Mouse (Mus musculus) heart, postnatal 4 days (tissue): ENCODE results near the gene Ift122. TPM values are rescaled to one million over a fixed set of nuclear protein-coding genes. Genes with fewer than 3 reads are reported as not detected.

ENCODE experiments used
- DNase-seq: peaks from one replicate; pipeline ENCODE4 v3.0.0; 2021
- total RNA-seq, 2 experiments: library from RNA; stranded (reverse); gene quantifications; 2 replicates each; pipeline ENCODE4 v1.2.3; 2021

Ift122 gene
- 10 to 100 TPM; 16.3 to 17.6 TPM for total RNA-seq

GRCm38 (mm10) chr6:115853091-115853813 is at the start of gene Ift122, which contains the start of gene Mbd4:
Gene Ift122 (plus strand): TSS chr6:115853470.
Gene Mbd4 (minus strand): TSS chr6:115853371.
- peak; percentile 98 for DNase-seq

- DNase-seq = peak; percentile 89
Observed at GRCm38 (mm10) chr6:115803541-115804382, 49.5 kb upstream of the Ift122 start.

GRCm38 (mm10) chr6:115804432-115805192 is 48.7 kb upstream of the Ift122 start:
- DNase-seq = no peak

GRCm38 (mm10) chr6:115807464-115808195 is 45.6 kb upstream of the Ift122 start:
- DNase-seq = no peak

- DNase-seq = no peak
Observed at GRCm38 (mm10) chr6:115808196-115808487, 45.1 kb upstream of the Ift122 start.

- peak; percentile 86 for DNase-seq
Observed at GRCm38 (mm10) chr6:115808488-115809231, 44.6 kb upstream of the Ift122 start, which contains the start of gene Rpl32. Gene Rpl32 (minus strand): TSS chr6:115808747.

GRCm38 (mm10) chr6:115811606-115812005 is 41.7 kb upstream of the Ift122 start:
- peak; percentile 3 for DNase-seq

GRCm38 (mm10) chr6:115814104-115814503 is 39.2 kb upstream of the Ift122 start:
- DNase-seq = peak; percentile 71

- no peak for DNase-seq
Observed at GRCm38 (mm10) chr6:115815041-115815440, 38.2 kb upstream of the Ift122 start.

GRCm38 (mm10) chr6:115818129-115818528 is 35.1 kb upstream of the Ift122 start:
- no peak for DNase-seq

GRCm38 (mm10) chr6:115821216-115821993 is 31.9 kb upstream of the Ift122 start:
- no peak for DNase-seq

- DNase-seq = peak; percentile 72
Observed at GRCm38 (mm10) chr6:115823850-115824464, 29.3 kb upstream of the Ift122 start.

GRCm38 (mm10) chr6:115830779-115831601 is 22.3 kb upstream of the Ift122 start:
- DNase-seq = no peak

GRCm38 (mm10) chr6:115832152-115832850 is 21.0 kb upstream of the Ift122 start:
- DNase-seq = no peak

GRCm38 (mm10) chr6:115833861-115834260 is 19.4 kb upstream of the Ift122 start:
- no peak for DNase-seq

- peak; percentile 63 for DNase-seq
Observed at GRCm38 (mm10) chr6:115838161-115838597, 15.1 kb upstream of the Ift122 start, which contains the start of gene Efcab12. Gene Efcab12 (minus strand): TSS chr6:115838412.

GRCm38 (mm10) chr6:115838745-115839144 is 14.5 kb upstream of the Ift122 start:
- DNase-seq = no peak

GRCm38 (mm10) chr6:115845006-115845405 is 8.3 kb upstream of the Ift122 start:
- no peak for DNase-seq
